Mouse (Mus musculus): Measurements from ENCODE around the gene Kcnk16.

DNA sequence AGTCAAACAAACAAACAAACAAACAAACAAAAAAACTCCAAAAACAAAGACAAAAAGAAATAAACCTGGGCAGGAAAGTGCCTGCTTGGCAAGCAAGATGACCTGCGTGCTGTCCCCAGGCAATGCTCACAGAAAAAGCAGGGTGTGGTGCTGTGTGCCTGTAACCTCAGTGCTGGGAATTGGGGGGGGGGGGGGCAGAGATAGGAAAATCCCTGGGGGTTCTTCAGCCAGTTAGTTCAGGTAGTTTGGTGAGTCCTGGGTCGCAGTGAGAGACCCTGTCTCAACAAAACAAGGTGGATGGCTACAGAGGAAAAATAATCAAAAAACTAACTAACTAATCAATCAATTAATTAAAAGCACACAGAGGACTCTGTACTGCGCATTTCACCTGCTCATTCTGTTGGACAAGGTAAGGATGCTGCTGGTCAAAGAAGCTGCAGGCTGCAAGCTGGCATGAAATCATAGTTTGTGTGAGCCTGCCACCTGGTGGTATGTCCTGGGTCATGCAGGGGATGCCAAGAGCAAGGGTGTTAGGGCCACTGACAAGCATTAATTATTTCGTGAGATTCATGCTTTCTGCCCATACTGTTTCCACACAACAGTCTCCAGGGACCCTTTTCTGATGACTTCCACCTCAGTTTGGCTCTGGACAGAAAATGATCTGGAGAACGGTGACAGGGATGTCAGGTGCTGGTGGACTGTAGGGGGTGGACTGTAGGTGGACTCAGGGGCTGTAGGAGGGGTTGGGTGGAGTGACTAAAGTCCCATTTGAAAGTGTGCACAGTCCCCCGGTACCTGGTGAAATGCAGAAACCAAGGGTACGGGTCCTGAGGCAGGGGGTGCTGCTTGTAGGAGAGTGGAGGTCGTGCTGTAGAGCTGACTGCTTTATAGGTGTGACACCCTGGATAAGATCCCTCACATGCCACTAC lies 10.6 kb downstream of the Kcnk16 start:
- TF ChIP-seq CTCF (IDR thresholded peaks at IDR 0.05; ENCODE audit: control insufficient read depth, insufficient read depth, insufficient read length): peak; percentile 91
- no peak for TF ChIP-seq USF1 (IDR thresholded peaks at IDR 0.05; ENCODE audit: low read depth)
- no peak for TF ChIP-seq MYOG (IDR thresholded peaks at IDR 0.05; ENCODE audit: control insufficient read depth, extremely low read depth, insufficient read length)
- no peak for TF ChIP-seq CEBPB (IDR thresholded peaks at IDR 0.05; ENCODE audit: low read depth)
- TF ChIP-seq MYOD1 (IDR thresholded peaks at IDR 0.05; ENCODE audit: control insufficient read depth, insufficient read length, low read depth): no peak
- no peak for TF ChIP-seq MAX (IDR thresholded peaks at IDR 0.05)

Data from C2C12 (cell line).